Comparison of ENCODE assay signal across 9 mouse cellular contexts in genomic region chr1:90588021-90588734, GRCm38 (mm10). TPM values are rescaled to one million over a fixed set of nuclear protein-coding genes. Genes with fewer than 3 reads are reported as not detected.
DNase-seq lines count a peak whose midpoint lies in the region; ATAC-seq and TF ChIP-seq lines count a peak whose summit lies in the region.
"Had no signal": no experiment of that assay in that cellular context is flagged by ENCODE, and none has a peak within 500 bp of the region (broad histone marks: within the 10 kb centered on the region; RNA-seq: fewer than 3 reads in every experiment).

No protein-coding gene starts in this region.

- no peak overlapping the region for H3K4me2 ChIP-seq in kidney, embryonic 14.5 days (replicated peaks; ENCODE audit: low read depth, low read length)
- H3K4me2 ChIP-seq in limb, embryonic 11.5 days (ENCODE audit: low read depth, severe bottlenecking) = no peak overlapping the region
- no peak overlapping the region for H3K4me2 ChIP-seq in stomach, postnatal 0 days (replicated peaks; ENCODE audit: low read depth)
- H3K4me2 ChIP-seq: stomach, embryonic 15.5 days had no signal

- peaks cover 5% of the 10 kb centered on the region for H3K4me1 ChIP-seq in heart, adult 2 months (ENCODE audit: control insufficient read depth, insufficient read depth, low read length)
- H3K4me1 ChIP-seq in kidney, embryonic 14.5 days (ENCODE audit: control insufficient read depth, insufficient read depth, low read length) = no peaks in the 10 kb centered on the region
- H3K4me1 ChIP-seq in limb, embryonic 11.5 days (ENCODE audit: control insufficient read depth, insufficient read depth, low read length) = 0 out of 2 replicates have a peak, but pooled peaks cover 4% of the 10 kb centered on the region
- no peaks in the 10 kb centered on the region for H3K4me1 ChIP-seq in stomach, postnatal 0 days (replicated peaks; ENCODE audit: control insufficient read depth, insufficient read depth)
- H3K4me1 ChIP-seq: stomach, embryonic 15.5 days had no signal

- H3K9me3 ChIP-seq in kidney, embryonic 14.5 days (ENCODE audit: control insufficient read depth, low read length) = no peaks in the 10 kb centered on the region
- H3K9me3 ChIP-seq in limb, embryonic 11.5 days (ENCODE audit: control insufficient read depth, low read length) = no peaks in the 10 kb centered on the region
- H3K9me3 ChIP-seq in stomach, postnatal 0 days (ENCODE audit: control insufficient read depth, low read length) = no peaks in the 10 kb centered on the region
- H3K9me3 ChIP-seq: stomach, embryonic 15.5 days had no signal

- peak; percentile 95 for DNase-seq in 3T3-L1 (ENCODE audit: low read depth, low spot score)
- peak; percentile 88 for DNase-seq in adrenal gland, postnatal 10 days
- peak; percentile 79 for DNase-seq in embryo, embryonic 9.5 days (ENCODE audit: extremely low spot score)
- peak; percentile 81 for DNase-seq in heart, adult 2 months
- peak; percentile 88 for DNase-seq in limb, embryonic 11.5 days (ENCODE audit: low spot score)
- DNase-seq in naive thymus-derived CD4-positive, alpha-beta T cell, adult 2 months (ENCODE audit: low read depth) = peak; percentile 25
- DNase-seq in stomach, postnatal 0 days (ENCODE audit: low spot score) = peak; percentile 81

- peak; percentile 84; the same call in 1 of the 2 replicates for TF ChIP-seq EP300 in heart, adult 2 months (IDR thresholded peaks at IDR 0.05; ENCODE audit: insufficient read depth, low read depth, low read length)
- no peak for TF ChIP-seq EP300 in stomach, postnatal 0 days (optimal IDR thresholded peaks at IDR 0.05)

- ATAC-seq in kidney, embryonic 14.5 days (ENCODE audit: low FRiP score, low TSS enrichment) = peak; percentile 36; the same call in 1 of the 2 replicates
- ATAC-seq in limb, embryonic 11.5 days (ENCODE audit: insufficient number of reproducible peaks, low FRiP score, low TSS enrichment, low read depth) = peak; percentile 44; the same call in 1 of the 2 replicates
- peak; percentile 77 for ATAC-seq in stomach, postnatal 0 days (ENCODE audit: low FRiP score, low TSS enrichment)

- no peak overlapping the region for H3K27ac ChIP-seq in heart, adult 2 months
- H3K27ac ChIP-seq in kidney, embryonic 14.5 days (ENCODE audit: low read depth, low read length) = no peak overlapping the region
- H3K27ac ChIP-seq in limb, embryonic 11.5 days (replicated peaks; ENCODE audit: low read depth, low read length) = no peak overlapping the region
- no peak overlapping the region for H3K27ac ChIP-seq in stomach, postnatal 0 days (replicated peaks)
- H3K27ac ChIP-seq: stomach, embryonic 15.5 days had no signal

- peak; percentile 85 for TF ChIP-seq CTCF in heart, adult 2 months (IDR thresholded peaks at IDR 0.05)
- peak; percentile 92 for TF ChIP-seq CTCF in stomach, postnatal 0 days (IDR thresholded peaks at IDR 0.05; ENCODE audit: low read depth)

- intact Hi-C loops in heart, adult 2 months (cut with DNase I) = loop anchor here (1.0 to 5.0 kb wide), 6 partner anchors 95 to 528 kb away; no protein-coding TSS in a partner anchor

- no peaks in the 10 kb centered on the region for H3K79me2 ChIP-seq in heart, adult 2 months (replicated peaks; ENCODE audit: control insufficient read depth, insufficient read depth, low read length)

- H3K9ac ChIP-seq in heart, adult 2 months (ENCODE audit: low read depth, low read length) = no peak overlapping the region
- H3K9ac ChIP-seq in kidney, embryonic 14.5 days (ENCODE audit: low read depth, low read length) = no peak overlapping the region; the same call in 1 of the 2 replicates
- no peak overlapping the region for H3K9ac ChIP-seq in limb, embryonic 11.5 days (ENCODE audit: low read length)
- no peak overlapping the region for H3K9ac ChIP-seq in stomach, postnatal 0 days (ENCODE audit: low read length)
- H3K9ac ChIP-seq: stomach, embryonic 15.5 days had no signal

- no peak overlapping the region for H3K4me3 ChIP-seq in heart, adult 2 months
- H3K4me3 ChIP-seq in kidney, embryonic 14.5 days (ENCODE audit: low read length) = no peak overlapping the region
- H3K4me3 ChIP-seq in limb, embryonic 11.5 days (ENCODE audit: low read depth, low read length) = no peak overlapping the region
- no peak overlapping the region for H3K4me3 ChIP-seq in stomach, postnatal 0 days (ENCODE audit: low read depth, low read length)
- H3K4me3 ChIP-seq: stomach, embryonic 15.5 days had no signal

- WGBS in heart, adult 2 months = 55% methylated on average over 9 of the region's 9 CpGs
- 54% methylated on average over 9 of the region's 9 CpGs for WGBS in kidney, embryonic 14.5 days
- WGBS in limb, embryonic 11.5 days = 57% methylated on average over 9 of the region's 9 CpGs
- WGBS in stomach, postnatal 0 days = 54% methylated on average over 9 of the region's 9 CpGs

- no peak for TF ChIP-seq POLR2A in heart, adult 2 months (IDR thresholded peaks at IDR 0.05; ENCODE audit: insufficient read depth, low read depth, low read length)

- no peaks in the 10 kb centered on the region for H3K27me3 ChIP-seq in heart, adult 2 months (ENCODE audit: control insufficient read depth, insufficient read depth, low read length)
- peaks cover 2% of the 10 kb centered on the region; the same call in 1 of the 2 replicates for H3K27me3 ChIP-seq in kidney, embryonic 14.5 days (ENCODE audit: control insufficient read depth, insufficient read depth, low read length)
- H3K27me3 ChIP-seq in limb, embryonic 11.5 days (ENCODE audit: control insufficient read depth, insufficient read depth, low read length) = no peaks in the 10 kb centered on the region
- H3K27me3 ChIP-seq in stomach, postnatal 0 days (ENCODE audit: control insufficient read depth, insufficient read depth, low read length) = no peaks in the 10 kb centered on the region
- H3K27me3 ChIP-seq: stomach, embryonic 15.5 days had no signal

- H3K36me3 ChIP-seq in heart, adult 2 months (ENCODE audit: control insufficient read depth, insufficient read depth, low read length) = no peaks in the 10 kb centered on the region
- no peaks in the 10 kb centered on the region for H3K36me3 ChIP-seq in kidney, embryonic 14.5 days (ENCODE audit: control insufficient read depth, insufficient read depth, low read length)
- no peaks in the 10 kb centered on the region for H3K36me3 ChIP-seq in limb, embryonic 11.5 days (ENCODE audit: control insufficient read depth, insufficient read depth, low read length)
- H3K36me3 ChIP-seq in stomach, postnatal 0 days (ENCODE audit: control insufficient read depth, insufficient read depth, low read length) = no peaks in the 10 kb centered on the region
- H3K36me3 ChIP-seq: stomach, embryonic 15.5 days had no signal

RNA-seq across cellular contexts. Expression of gene Cops8, which starts 14.6 kb away (rescaled TPM):
- total RNA-seq in adrenal gland, postnatal 10 days (2021) = 10 to 100 TPM; 67.0 to 71.7 TPM
- total RNA-seq in heart, adult 2 months (2021) = 10 to 100 TPM; 87.2 to 97.9 TPM
- polyA plus RNA-seq in heart, adult 2 months (2012; rRNA removed) = 63.2 and 87.0 TPM in 2 replicates
- 146 and 159 TPM in 2 replicates for polyA plus RNA-seq in kidney, embryonic 14.5 days (2014; fragmentation: Nextera tagmentation; extraction: Ambion mirVana)
- 205 and 212 TPM in 2 replicates for polyA plus RNA-seq in limb, embryonic 11.5 days (2014; fragmentation: Nextera tagmentation; extraction: Ambion mirVana)
- 65.7 and 71.0 TPM in 2 replicates for polyA plus RNA-seq in stomach, postnatal 0 days (2015; fragmentation: Nextera tagmentation; extraction: Ambion mirVana)

Comparison
In these comparisons a context has a peak if more than half of its experiments do, and no peak if none do; other contexts are left out.
1. DNase-seq: peak in every context shown above with its lines; median percentile 95 in 3T3-L1; 88 in adrenal gland, postnatal 10 days; 88 in limb, embryonic 11.5 days; 81 in heart, adult 2 months; 81 in stomach, postnatal 0 days; 79 in embryo, embryonic 9.5 days; 25 in naive thymus-derived CD4-positive, alpha-beta T cell, adult 2 months.